Mouse (Mus musculus): Measurements from ENCODE around the gene Prepl. TPM values are rescaled to one million over a fixed set of nuclear protein-coding genes. Genes with fewer than 3 reads are reported as not detected.

Prepl gene
- polyA plus RNA-seq, 1 experiment from 2014 or later, result 60.6 TPM

DNA sequence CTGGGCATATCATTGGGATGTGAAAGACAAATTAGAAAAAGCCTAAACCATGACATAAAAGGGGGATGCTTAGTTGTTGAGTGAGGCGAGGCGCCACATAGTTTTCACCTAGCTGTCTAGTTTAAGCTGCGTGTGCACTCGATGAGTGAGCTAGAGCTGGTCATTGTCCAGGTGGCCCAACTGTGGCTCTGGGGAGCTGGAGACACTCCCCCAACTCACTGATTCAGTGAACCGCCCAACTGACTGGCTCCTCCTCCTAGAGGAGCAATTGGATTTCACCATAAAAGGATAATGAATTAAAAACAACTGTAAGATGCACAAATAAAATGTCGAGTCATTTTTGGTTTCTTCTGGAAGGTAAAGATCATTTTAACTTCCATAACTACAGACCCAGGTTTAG is 1.0 kb downstream of the Prepl start:
- H3K9ac ChIP-seq, result no peak overlapping the region
- no peak overlapping the region for H3K27ac ChIP-seq
- no peaks in the 10 kb centered on the region for H3K36me3 ChIP-seq
- no peaks in the 10 kb centered on the region for H3K27me3 ChIP-seq
- peak overlapping the region; percentile 71 for H3K4me3 ChIP-seq
- H3K4me1 ChIP-seq, result peaks cover 15% of the 10 kb centered on the region
- no peak for ATAC-seq (ENCODE audit: low FRiP score)
- H3K9me3 ChIP-seq (replicated peaks), result no peaks in the 10 kb centered on the region
- 48% methylated on average over 6 of the region's 6 CpGs for WGBS
- peak overlapping the region; percentile 71 for H3K4me2 ChIP-seq (replicated peaks)

GRCm38 (mm10) chr17:85088401-85088800 is 1.6 kb downstream of the Prepl start:
- Histone ChIP-seq H3K4me3 (no peak overlapping the region), H3K9me3 (replicated peaks) (no peaks in the 10 kb centered on the region), H3K4me2 (replicated peaks) (no peak overlapping the region), H3K36me3 (no peaks in the 10 kb centered on the region), H3K27me3 (no peaks in the 10 kb centered on the region), H3K27ac (no peak overlapping the region), H3K9ac (no peak overlapping the region), H3K4me1 (peaks cover 15% of the 10 kb centered on the region)
- WGBS, result 92% methylated on average over 11 of the region's 11 CpGs
- ATAC-seq (ENCODE audit: low FRiP score), result no peak

GRCm38 (mm10) chr17:85087591-85087990 is 2.5 kb downstream of the Prepl start:
- no peak overlapping the region for H3K4me3 ChIP-seq
- no peaks in the 10 kb centered on the region for H3K9me3 ChIP-seq (replicated peaks)
- 93% methylated on average over 5 of the region's 5 CpGs for WGBS
- peaks cover 15% of the 10 kb centered on the region for H3K4me1 ChIP-seq
- no peaks in the 10 kb centered on the region for H3K27me3 ChIP-seq
- ATAC-seq (ENCODE audit: low FRiP score), result no peak
- H3K9ac ChIP-seq, result no peak overlapping the region
- no peak overlapping the region for H3K4me2 ChIP-seq (replicated peaks)
- no peak overlapping the region for H3K27ac ChIP-seq
- H3K36me3 ChIP-seq, result 0 out of 2 replicates have a peak, but pooled peaks cover 3% of the 10 kb centered on the region

- H3K27me3 ChIP-seq, result no peaks in the 10 kb centered on the region
- WGBS, result 95% methylated on average over 1 of the region's 1 CpGs
- no peak overlapping the region for H3K4me2 ChIP-seq (replicated peaks)
- no peak overlapping the region for H3K9ac ChIP-seq
- H3K27ac ChIP-seq, result no peak overlapping the region
- no peak overlapping the region for H3K4me3 ChIP-seq
- no peaks in the 10 kb centered on the region for H3K9me3 ChIP-seq (replicated peaks)
- H3K4me1 ChIP-seq, result peaks cover 12% of the 10 kb centered on the region
- no peak for ATAC-seq (ENCODE audit: low FRiP score)
- 0 out of 2 replicates have a peak, but pooled peaks cover 3% of the 10 kb centered on the region for H3K36me3 ChIP-seq
Measured at GRCm38 (mm10) chr17:85086501-85086900, 3.5 kb downstream of the Prepl start.

DNA sequence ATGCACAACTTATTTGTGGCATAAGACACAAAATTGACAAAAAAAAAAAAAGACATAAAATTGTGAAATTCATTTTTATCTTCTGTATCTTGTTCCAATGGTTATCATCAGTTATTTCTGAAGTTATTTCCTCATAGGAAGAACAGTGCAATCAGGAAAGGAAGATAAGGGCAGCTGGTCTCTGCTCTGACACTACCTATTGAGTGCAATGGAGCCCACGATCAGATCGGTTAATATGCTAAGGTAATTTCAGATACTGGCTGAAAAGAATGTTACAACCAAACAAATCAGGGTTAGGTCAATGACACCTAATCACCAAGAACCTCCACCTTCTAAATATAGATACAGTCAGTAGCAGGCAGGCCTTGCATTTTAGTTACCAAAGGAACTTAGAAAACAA is 4.7 kb downstream of the Prepl start:
- Histone ChIP-seq H3K4me3 (no peak overlapping the region), H3K4me1 (peaks cover 8% of the 10 kb centered on the region), H3K9me3 (replicated peaks) (no peaks in the 10 kb centered on the region), H3K9ac (no peak overlapping the region), H3K4me2 (replicated peaks) (no peak overlapping the region), H3K36me3 (peaks cover 10% of the 10 kb centered on the region; the same call in 1 of the 2 replicates), H3K27me3 (no peaks in the 10 kb centered on the region), H3K27ac (no peak overlapping the region)
- ATAC-seq (ENCODE audit: low FRiP score), result no peak
- WGBS, result 96% methylated on average over 2 of the region's 2 CpGs

- Histone ChIP-seq H3K4me3 (no peak overlapping the region), H3K27me3 (no peaks in the 10 kb centered on the region), H3K4me1 (no peaks in the 10 kb centered on the region; the same call in 1 of the 2 replicates), H3K27ac (no peak overlapping the region), H3K36me3 (peaks cover 46% of the 10 kb centered on the region), H3K9me3 (replicated peaks) (no peaks in the 10 kb centered on the region), H3K9ac (no peak overlapping the region), H3K4me2 (replicated peaks) (no peak overlapping the region)
- no peak for ATAC-seq (ENCODE audit: low FRiP score)
- 95% methylated on average over 11 of the region's 11 CpGs for WGBS
Measured at GRCm38 (mm10) chr17:85080781-85081180, 9.3 kb downstream of the Prepl start.

DNA sequence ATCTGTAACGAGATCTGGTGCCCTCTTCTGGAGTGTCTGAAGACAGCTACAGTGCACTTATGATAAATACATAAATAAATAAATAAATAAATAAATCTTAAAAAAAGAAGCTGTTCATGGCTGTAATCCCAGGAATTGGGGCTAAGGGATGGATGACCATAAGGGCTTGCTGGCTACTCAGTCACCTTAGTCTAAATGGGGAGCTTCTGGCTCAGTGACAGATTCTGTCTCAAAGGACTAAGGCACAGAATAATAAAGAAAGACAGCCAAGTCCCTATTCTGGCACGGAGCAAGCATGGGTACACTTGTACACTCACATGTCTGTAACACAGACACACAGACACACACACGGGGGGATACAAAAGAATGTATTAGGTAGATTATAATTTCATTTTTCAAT is 10.8 kb downstream of the Prepl start:
- 95% methylated on average over 3 of the region's 3 CpGs for WGBS
- Histone ChIP-seq H3K27ac (no peak overlapping the region), H3K4me1 (no peaks in the 10 kb centered on the region), H3K4me2 (replicated peaks) (no peak overlapping the region), H3K9ac (no peak overlapping the region), H3K4me3 (no peak overlapping the region), H3K9me3 (replicated peaks) (no peaks in the 10 kb centered on the region), H3K36me3 (peaks cover 49% of the 10 kb centered on the region), H3K27me3 (no peaks in the 10 kb centered on the region)
- ATAC-seq (ENCODE audit: low FRiP score), result no peak

DNA sequence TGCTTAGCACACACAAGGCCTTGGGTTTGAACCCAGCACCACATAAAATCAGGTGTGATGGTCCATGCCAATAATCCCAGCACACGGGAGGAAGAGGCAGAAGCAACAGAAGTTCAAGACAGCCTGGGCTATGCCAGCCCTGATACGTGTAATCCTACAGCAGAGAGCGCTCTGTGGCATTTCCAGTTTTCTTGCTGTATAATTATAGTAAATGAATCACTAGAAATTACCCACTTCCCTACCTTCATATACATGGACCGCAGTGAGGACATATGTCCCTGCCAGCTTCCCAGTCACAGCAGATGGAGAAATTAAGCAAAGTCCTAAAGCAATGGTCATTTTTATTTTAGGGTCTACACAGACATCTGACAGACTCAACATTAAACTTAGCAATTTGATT is 16.0 kb downstream of the Prepl start:
- Histone ChIP-seq H3K4me2 (replicated peaks) (no peak overlapping the region), H3K9ac (no peak overlapping the region), H3K4me3 (no peak overlapping the region), H3K27me3 (no peaks in the 10 kb centered on the region), H3K36me3 (peaks cover 60% of the 10 kb centered on the region), H3K9me3 (replicated peaks) (no peaks in the 10 kb centered on the region), H3K27ac (no peak overlapping the region), H3K4me1 (peaks cover 10% of the 10 kb centered on the region; the same call in 1 of the 2 replicates)
- ATAC-seq (ENCODE audit: low FRiP score), result no peak
- over 99% methylated on average over 4 of the region's 4 CpGs for whole genome bisulfite sequencing

DNA sequence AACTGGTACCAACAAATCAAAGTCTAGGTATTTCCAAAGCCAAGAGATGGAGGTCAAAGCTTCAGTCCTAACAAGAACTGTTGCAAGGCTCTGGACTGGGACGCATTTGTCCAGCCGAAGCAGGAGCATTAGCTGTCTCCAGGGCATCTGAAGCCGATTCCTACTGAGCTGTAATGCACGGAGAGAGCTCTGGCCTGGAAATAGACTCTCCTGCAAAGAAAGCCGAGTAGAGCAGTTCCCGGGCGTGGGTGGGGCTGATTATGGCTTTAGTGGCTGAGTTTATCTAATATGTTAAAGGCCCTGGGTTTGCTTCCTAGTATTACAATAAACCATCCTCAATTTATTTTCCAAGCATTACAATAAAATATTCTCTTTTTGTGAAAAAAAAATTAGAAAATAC is 16.8 kb downstream of the Prepl start:
- no peak overlapping the region for H3K9ac ChIP-seq
- H3K27me3 ChIP-seq, result no peaks in the 10 kb centered on the region
- peaks cover 10% of the 10 kb centered on the region; the same call in 1 of the 2 replicates for H3K4me1 ChIP-seq
- peaks cover 60% of the 10 kb centered on the region for H3K36me3 ChIP-seq
- peak overlapping the region; percentile 58 for H3K27ac ChIP-seq
- no peak for ATAC-seq (ENCODE audit: low FRiP score)
- no peak overlapping the region for H3K4me3 ChIP-seq
- WGBS, result 60% methylated on average over 7 of the region's 7 CpGs
- H3K4me2 ChIP-seq (replicated peaks), result no peak overlapping the region
- no peaks in the 10 kb centered on the region for H3K9me3 ChIP-seq (replicated peaks)

- H3K27ac ChIP-seq, result peak overlapping the region; percentile 58
- H3K9ac ChIP-seq, result no peak overlapping the region
- no peaks in the 10 kb centered on the region for H3K9me3 ChIP-seq (replicated peaks)
- no peak overlapping the region for H3K4me3 ChIP-seq
- no peak overlapping the region for H3K4me2 ChIP-seq (replicated peaks)
- 51% methylated on average over 11 of the region's 11 CpGs for WGBS
- H3K36me3 ChIP-seq, result peaks cover 58% of the 10 kb centered on the region
- peaks cover 10% of the 10 kb centered on the region; the same call in 1 of the 2 replicates for H3K4me1 ChIP-seq
- no peaks in the 10 kb centered on the region for H3K27me3 ChIP-seq
- ATAC-seq (ENCODE audit: low FRiP score), result no peak
Measured at GRCm38 (mm10) chr17:85072383-85072782, 17.7 kb downstream of the Prepl start.

GRCm38 (mm10) chr17:85071088-85071775 is 18.8 kb downstream of the Prepl start:
- WGBS, result 87% methylated on average over 8 of the region's 8 CpGs
- no peak overlapping the region for H3K27ac ChIP-seq

DNA sequence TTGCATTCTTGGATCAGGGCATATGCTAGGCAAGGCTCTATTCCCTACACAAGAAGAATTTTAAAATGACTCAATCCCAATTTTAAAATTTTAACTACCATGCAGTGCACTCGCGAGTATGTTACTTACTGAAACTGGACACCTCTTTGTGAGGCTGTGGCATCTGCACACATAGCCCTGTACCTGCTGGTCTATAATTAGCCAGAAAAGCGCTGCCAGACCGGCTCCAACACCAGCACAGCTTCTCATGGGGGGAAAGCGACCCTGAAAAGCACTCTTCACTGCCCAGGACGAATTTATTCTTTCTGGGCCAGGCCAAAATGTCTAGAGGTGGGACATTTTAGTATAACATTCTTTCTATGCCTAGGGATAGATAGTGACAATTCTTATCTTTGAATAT is 19.4 kb downstream of the Prepl start:
- no peak overlapping the region for H3K4me2 ChIP-seq (replicated peaks)
- no peaks in the 10 kb centered on the region for H3K9me3 ChIP-seq (replicated peaks)
- no peak overlapping the region for H3K9ac ChIP-seq
- H3K4me1 ChIP-seq, result peaks cover 10% of the 10 kb centered on the region; the same call in 1 of the 2 replicates
- no peaks in the 10 kb centered on the region for H3K27me3 ChIP-seq
- H3K36me3 ChIP-seq, result peaks cover 58% of the 10 kb centered on the region
- no peak overlapping the region for H3K27ac ChIP-seq
- 79% methylated on average over 6 of the region's 6 CpGs for WGBS
- no peak for ATAC-seq (ENCODE audit: low FRiP score)
- no peak overlapping the region for H3K4me3 ChIP-seq

More at GRCm38 (mm10) chr17:85071088-85071775, 18.8 kb downstream of the Prepl start:
- H3K36me3 ChIP-seq, result peaks cover 58% of the 10 kb centered on the region
- peaks cover 10% of the 10 kb centered on the region; the same call in 1 of the 2 replicates for H3K4me1 ChIP-seq
- H3K27me3 ChIP-seq, result no peaks in the 10 kb centered on the region
- H3K9me3 ChIP-seq (replicated peaks), result no peaks in the 10 kb centered on the region
- no peak overlapping the region for H3K4me3 ChIP-seq
- ATAC-seq (ENCODE audit: low FRiP score), result no peak
- H3K9ac ChIP-seq, result no peak overlapping the region
- no peak overlapping the region for H3K4me2 ChIP-seq (replicated peaks)

- H3K9me3 ChIP-seq (replicated peaks), result no peaks in the 10 kb centered on the region
- peaks cover 77% of the 10 kb centered on the region for H3K36me3 ChIP-seq
- no peak overlapping the region for H3K4me2 ChIP-seq (replicated peaks)
- H3K27me3 ChIP-seq, result no peaks in the 10 kb centered on the region
- WGBS, result 97% methylated on average over 7 of the region's 7 CpGs
- H3K9ac ChIP-seq, result no peak overlapping the region
- H3K27ac ChIP-seq, result no peak overlapping the region
- H3K4me1 ChIP-seq, result 0 out of 2 replicates have a peak, but pooled peaks cover 1% of the 10 kb centered on the region
- ATAC-seq (ENCODE audit: low FRiP score), result no peak
- H3K4me3 ChIP-seq, result no peak overlapping the region
Measured at GRCm38 (mm10) chr17:85067331-85067730, 22.7 kb downstream of the Prepl start.

Data from hindbrain, embryonic 12.5 days (tissue).